Mouse (Mus musculus): Measurements from ENCODE around the gene Tle4. TPM values are rescaled to one million over a fixed set of nuclear protein-coding genes. Genes with fewer than 3 reads are reported as not detected.

Tle4 gene
- polyA plus RNA-seq, 1 experiment from 2014 or later, result 4.6 TPM

- no peak overlapping the region for H3K4me3 ChIP-seq (replicated peaks)
- no peaks in the 10 kb centered on the region for H3K9me3 ChIP-seq (replicated peaks)
- 63% methylated on average over 4 of the region's 4 CpGs for WGBS (ENCODE audit: insufficient replicate concordance)
- H3K4me2 ChIP-seq, result no peak overlapping the region
- no peaks in the 10 kb centered on the region for H3K27me3 ChIP-seq
- no peak overlapping the region for H3K9ac ChIP-seq
- H3K4me1 ChIP-seq (replicated peaks), result no peaks in the 10 kb centered on the region
- no peak overlapping the region for H3K27ac ChIP-seq (replicated peaks)
- ATAC-seq (ENCODE audit: insufficient read depth), result no peak
- H3K36me3 ChIP-seq (replicated peaks), result no peaks in the 10 kb centered on the region
Observed at GRCm38 (mm10) chr19:14563273-14563959, 34.4 kb downstream of the Tle4 start.

DNA sequence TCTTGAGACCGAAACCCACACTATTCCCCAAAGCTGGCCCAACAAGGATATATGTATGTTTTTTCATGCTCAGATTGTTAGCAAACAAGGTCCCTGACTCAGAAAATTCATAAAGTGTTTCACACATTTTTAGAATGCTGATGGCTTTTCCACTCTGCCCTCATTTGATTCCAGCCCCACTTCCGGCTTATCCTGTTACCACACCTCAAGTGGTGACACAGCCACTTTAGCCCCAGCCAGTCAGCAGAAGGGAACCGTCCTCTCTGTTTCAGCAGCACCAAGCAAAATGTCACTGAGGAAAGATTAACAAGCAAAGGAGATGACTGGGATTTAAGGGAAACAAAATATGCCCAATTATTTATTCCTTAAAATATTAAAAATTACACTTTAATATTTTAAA, 50.0 kb downstream of the Tle4 start:
- peaks cover 2% of the 10 kb centered on the region; the same call in 1 of the 2 replicates for H3K4me1 ChIP-seq (replicated peaks)
- H3K4me2 ChIP-seq, result no peak overlapping the region
- H3K27me3 ChIP-seq, result no peaks in the 10 kb centered on the region
- no peak overlapping the region for H3K4me3 ChIP-seq (replicated peaks)
- H3K36me3 ChIP-seq (replicated peaks), result 0 out of 2 replicates have a peak, but pooled peaks cover 6% of the 10 kb centered on the region
- WGBS (ENCODE audit: insufficient replicate concordance), result 79% methylated on average over 3 of the region's 3 CpGs
- no peaks in the 10 kb centered on the region for H3K9me3 ChIP-seq (replicated peaks)
- no peak for ATAC-seq (ENCODE audit: insufficient read depth)
- no peak overlapping the region for H3K27ac ChIP-seq (replicated peaks)
- no peak overlapping the region for H3K9ac ChIP-seq

GRCm38 (mm10) chr19:14547133-14547842, 50.6 kb downstream of the Tle4 start:
- 83% methylated on average over 8 of the region's 8 CpGs for WGBS (ENCODE audit: insufficient replicate concordance)
- Histone ChIP-seq H3K27me3 (no peaks in the 10 kb centered on the region), H3K4me1 (replicated peaks) (peaks cover 2% of the 10 kb centered on the region; the same call in 1 of the 2 replicates), H3K4me2 (no peak overlapping the region), H3K9ac (no peak overlapping the region), H3K4me3 (replicated peaks) (no peak overlapping the region), H3K27ac (replicated peaks) (no peak overlapping the region), H3K9me3 (replicated peaks) (no peaks in the 10 kb centered on the region), H3K36me3 (replicated peaks) (0 out of 2 replicates have a peak, but pooled peaks cover 6% of the 10 kb centered on the region)
- no peak for ATAC-seq (ENCODE audit: insufficient read depth)

DNA sequence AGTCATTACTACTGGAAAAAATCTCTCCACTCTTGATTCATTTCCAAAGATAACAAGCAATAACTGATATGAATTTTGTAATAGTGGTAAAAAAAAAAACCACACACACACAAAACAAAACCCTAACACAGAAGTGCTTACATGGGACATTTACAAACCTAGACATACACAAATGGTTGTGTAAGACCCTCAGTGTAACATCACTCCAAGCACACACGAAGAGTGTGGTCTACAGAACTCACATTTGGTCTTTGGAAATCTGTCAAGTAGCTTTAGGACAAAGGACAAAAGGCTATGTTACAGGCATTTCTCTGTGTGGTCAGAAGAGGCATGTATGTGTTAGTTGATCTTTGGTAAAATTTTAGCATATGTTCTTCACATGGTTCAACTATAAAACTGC, 52.4 kb downstream of the Tle4 start:
- whole genome bisulfite sequencing (ENCODE audit: insufficient replicate concordance), result 65% methylated on average over 1 of the region's 1 CpGs
- Histone ChIP-seq H3K27ac (replicated peaks) (no peak overlapping the region), H3K4me3 (replicated peaks) (no peak overlapping the region), H3K9me3 (replicated peaks) (no peaks in the 10 kb centered on the region), H3K27me3 (no peaks in the 10 kb centered on the region), H3K36me3 (replicated peaks) (0 out of 2 replicates have a peak, but pooled peaks cover 6% of the 10 kb centered on the region), H3K4me1 (replicated peaks) (peaks cover 2% of the 10 kb centered on the region; the same call in 1 of the 2 replicates), H3K9ac (no peak overlapping the region), H3K4me2 (no peak overlapping the region)
- no peak for ATAC-seq (ENCODE audit: insufficient read depth)

DNA sequence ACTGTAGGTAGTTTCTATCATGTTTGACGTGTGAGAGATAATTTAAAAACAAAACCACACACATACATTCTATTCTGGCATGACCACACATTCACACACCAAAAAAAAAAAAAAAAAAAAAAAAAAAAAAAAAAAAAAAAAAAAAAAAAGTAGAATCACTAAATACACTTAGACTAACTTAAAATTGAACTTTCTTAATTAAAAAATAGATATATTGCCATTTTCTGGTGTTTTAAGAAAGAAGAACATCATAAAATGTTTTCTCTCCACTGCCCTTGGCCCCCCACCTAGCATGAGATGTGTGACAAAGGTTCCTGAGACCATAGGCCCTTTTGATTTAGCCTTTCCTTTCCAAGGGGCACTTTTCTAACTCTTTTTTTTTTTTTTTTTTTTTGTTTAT, 54.5 kb downstream of the Tle4 start:
- no peak for ATAC-seq (ENCODE audit: insufficient read depth)
- 57% methylated on average over 1 of the region's 1 CpGs for WGBS (ENCODE audit: insufficient replicate concordance)
- no peak overlapping the region for H3K4me3 ChIP-seq (replicated peaks)

DNA sequence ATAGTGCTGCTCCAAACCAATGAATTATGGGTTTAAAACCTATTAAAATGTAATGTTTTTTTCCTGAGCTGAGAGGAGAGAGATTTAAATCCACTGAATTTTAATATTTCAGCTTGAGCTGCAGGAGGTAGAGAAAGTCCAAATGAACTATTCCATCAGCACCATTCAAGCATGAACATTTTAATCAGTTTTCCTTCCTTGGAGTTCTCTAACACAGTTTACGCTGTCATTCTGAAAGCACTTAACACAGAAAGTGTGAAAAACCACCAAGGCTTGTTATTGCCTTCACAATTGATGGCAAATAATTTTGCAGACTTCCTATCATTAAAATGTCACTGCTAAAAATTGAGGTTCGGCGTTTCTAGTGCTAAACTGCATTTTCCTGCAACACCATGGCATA, 57.2 kb downstream of the Tle4 start:
- H3K9me3 ChIP-seq (replicated peaks), result no peaks in the 10 kb centered on the region
- no peak overlapping the region for H3K4me2 ChIP-seq
- no peak overlapping the region for H3K4me3 ChIP-seq (replicated peaks)
- no peak for ATAC-seq (ENCODE audit: insufficient read depth)
- H3K9ac ChIP-seq, result no peak overlapping the region
- no peaks in the 10 kb centered on the region for H3K27me3 ChIP-seq
- peaks cover 2% of the 10 kb centered on the region; the same call in 1 of the 2 replicates for H3K4me1 ChIP-seq (replicated peaks)
- no peak overlapping the region for H3K27ac ChIP-seq (replicated peaks)
- WGBS (ENCODE audit: insufficient replicate concordance), result 87% methylated on average over 3 of the region's 3 CpGs
- no peaks in the 10 kb centered on the region for H3K36me3 ChIP-seq (replicated peaks)

More for the DNA sequence above, 54.5 kb downstream of the Tle4 start:
- Histone ChIP-seq H3K9ac (no peak overlapping the region), H3K9me3 (replicated peaks) (no peaks in the 10 kb centered on the region), H3K36me3 (replicated peaks) (0 out of 2 replicates have a peak, but pooled peaks cover 6% of the 10 kb centered on the region), H3K4me2 (no peak overlapping the region), H3K4me1 (replicated peaks) (peaks cover 2% of the 10 kb centered on the region; the same call in 1 of the 2 replicates), H3K27me3 (no peaks in the 10 kb centered on the region), H3K27ac (replicated peaks) (no peak overlapping the region)

GRCm38 (mm10) chr19:14536676-14537075, 61.2 kb downstream of the Tle4 start:
- no peak overlapping the region for H3K4me3 ChIP-seq (replicated peaks)

DNA sequence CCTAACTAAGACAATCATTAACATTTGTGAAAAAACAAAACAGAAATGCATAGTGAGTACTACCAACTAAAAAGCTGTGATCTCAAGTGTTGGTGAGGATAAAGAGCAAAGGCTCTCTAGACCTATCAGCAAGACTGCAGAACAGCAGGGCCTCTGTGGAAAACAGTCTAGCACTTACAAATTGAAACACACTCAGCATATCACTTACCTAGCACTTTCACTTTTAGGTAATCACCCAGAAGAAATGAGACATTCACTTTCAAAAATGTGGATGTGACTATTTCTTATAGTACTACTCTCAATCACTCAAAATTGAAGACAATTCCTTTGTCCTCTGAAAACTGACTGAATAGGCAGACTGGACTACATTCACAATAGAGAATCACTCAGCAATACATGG, 63.4 kb downstream of the Tle4 start:
- H3K9me3 ChIP-seq (replicated peaks), result no peaks in the 10 kb centered on the region
- no peak overlapping the region for H3K27ac ChIP-seq (replicated peaks)
- no peak overlapping the region for H3K9ac ChIP-seq
- ATAC-seq (ENCODE audit: insufficient read depth), result no peak
- H3K4me2 ChIP-seq, result no peak overlapping the region
- no peaks in the 10 kb centered on the region for H3K27me3 ChIP-seq
- no peaks in the 10 kb centered on the region for H3K36me3 ChIP-seq (replicated peaks)
- H3K4me3 ChIP-seq (replicated peaks), result no peak overlapping the region
- no peaks in the 10 kb centered on the region for H3K4me1 ChIP-seq (replicated peaks)

More at GRCm38 (mm10) chr19:14536676-14537075, 61.2 kb downstream of the Tle4 start:
- no peak overlapping the region for H3K4me2 ChIP-seq
- H3K27me3 ChIP-seq, result no peaks in the 10 kb centered on the region
- H3K36me3 ChIP-seq (replicated peaks), result no peaks in the 10 kb centered on the region
- no peak overlapping the region for H3K9ac ChIP-seq
- no peak for ATAC-seq (ENCODE audit: insufficient read depth)
- H3K4me1 ChIP-seq (replicated peaks), result no peaks in the 10 kb centered on the region
- H3K27ac ChIP-seq (replicated peaks), result no peak overlapping the region
- no peaks in the 10 kb centered on the region for H3K9me3 ChIP-seq (replicated peaks)
- WGBS (ENCODE audit: insufficient replicate concordance), result 69% methylated on average over 2 of the region's 2 CpGs

- 87% methylated on average over 6 of the region's 6 CpGs for WGBS (ENCODE audit: insufficient replicate concordance)
- Histone ChIP-seq H3K36me3 (replicated peaks) (no peaks in the 10 kb centered on the region), H3K4me2 (no peak overlapping the region), H3K4me3 (replicated peaks) (no peak overlapping the region), H3K9ac (no peak overlapping the region), H3K27ac (replicated peaks) (no peak overlapping the region), H3K27me3 (no peaks in the 10 kb centered on the region), H3K9me3 (replicated peaks) (no peaks in the 10 kb centered on the region), H3K4me1 (replicated peaks) (no peaks in the 10 kb centered on the region)
- no peak for ATAC-seq (ENCODE audit: insufficient read depth)
Observed at GRCm38 (mm10) chr19:14532861-14533260, 65.0 kb downstream of the Tle4 start.

- Histone ChIP-seq H3K27me3 (no peaks in the 10 kb centered on the region), H3K4me1 (replicated peaks) (0 out of 2 replicates have a peak, but pooled peaks cover 3% of the 10 kb centered on the region), H3K4me3 (replicated peaks) (no peak overlapping the region), H3K4me2 (no peak overlapping the region), H3K9ac (no peak overlapping the region), H3K36me3 (replicated peaks) (peaks cover 3% of the 10 kb centered on the region; the same call in 1 of the 2 replicates), H3K9me3 (replicated peaks) (no peaks in the 10 kb centered on the region), H3K27ac (replicated peaks) (no peak overlapping the region)
- 15% methylated on average over 2 of the region's 2 CpGs for WGBS (ENCODE audit: insufficient replicate concordance)
- no peak for ATAC-seq (ENCODE audit: insufficient read depth)
Observed at GRCm38 (mm10) chr19:14520098-14520802, 77.6 kb downstream of the Tle4 start.

- no peak for ATAC-seq (ENCODE audit: insufficient read depth)
- Histone ChIP-seq H3K27ac (replicated peaks) (no peak overlapping the region), H3K9ac (no peak overlapping the region), H3K27me3 (no peaks in the 10 kb centered on the region), H3K36me3 (replicated peaks) (peaks cover 3% of the 10 kb centered on the region; the same call in 1 of the 2 replicates), H3K9me3 (replicated peaks) (no peaks in the 10 kb centered on the region), H3K4me3 (replicated peaks) (no peak overlapping the region), H3K4me2 (no peak overlapping the region), H3K4me1 (replicated peaks) (0 out of 2 replicates have a peak, but pooled peaks cover 3% of the 10 kb centered on the region)
- 84% methylated on average over 7 of the region's 7 CpGs for WGBS (ENCODE audit: insufficient replicate concordance)
Observed at GRCm38 (mm10) chr19:14519186-14519585, 78.7 kb downstream of the Tle4 start.
